Mouse (Mus musculus) megakaryocyte, embryonic 14.5 days (primary cell): ENCODE results near the gene Gfi1. TPM values are rescaled to one million over a fixed set of nuclear protein-coding genes. Genes with fewer than 3 reads are reported as not detected.

ENCODE experiments used
- H3K27me3 ChIP-seq: replicated peaks from 2 replicates; pipeline ENCODE3; 2012; ENCODE audit warnings: inconsistent platforms
- H3K36me3 ChIP-seq: replicated peaks from 2 replicates; pipeline ENCODE3; 2012; ENCODE audit warnings: low read length, inconsistent platforms, mixed read lengths
- H3K4me1 ChIP-seq: 2 replicates; pipeline ENCODE4 v1.6.1; 2012; ENCODE audit warnings: inconsistent platforms
- H3K4me3 ChIP-seq: replicated peaks from 2 replicates; pipeline ENCODE3; 2012; ENCODE audit warnings: moderate library complexity, mild to moderate bottlenecking, inconsistent platforms
- H3K9me3 ChIP-seq: 2 replicates; pipeline ENCODE4 v1.6.1; 2012; ENCODE audit warnings: inconsistent platforms
- FLI1 ChIP-seq: IDR thresholded peaks from 2 replicates; pipeline ENCODE4 v1.6.1; 2012; ENCODE audit warnings: low read length, inconsistent platforms, mixed read lengths
- GATA1 ChIP-seq: IDR thresholded peaks from 3 replicates; pipeline ENCODE4 v1.6.1; 2012; ENCODE audit warnings: mixed read lengths, low read length, inconsistent platforms, borderline replicate concordance
- polyA plus RNA-seq: library from polyadenylated mRNA; stranded (reverse); fragments of >175 nt; gene quantifications from 2 replicates; pipeline ENCODE4 v1.2.3, GENCODE M21; 2012; ENCODE audit warnings: low replicate concordance; ENCODE audit not compliant: insufficient read depth

Gfi1 gene
- polyA plus RNA-seq: 2.7 TPM in 1 of 2 replicates, not detected in the other

- Histone ChIP-seq H3K4me1 (peaks cover 51% of the 10 kb centered on the region), H3K4me3 (peak within 1 kb of the TSS; percentile 76), H3K9me3 (peaks cover 9% of the 10 kb centered on the region; the same call in 1 of the 2 replicates), H3K27me3 (peaks cover 85% of the 10 kb centered on the region), H3K36me3 (no peaks in the 10 kb centered on the region)
- TF ChIP-seq FLI1 (no peak), GATA1 (no peak)
These were observed at the start of gene Gfi1 for GRCm38 (mm10) chr5:107725435-107726261. Gene Gfi1, minus strand, starts transcription at chr5:107726036.

- peaks cover 8% of the 10 kb centered on the region for H3K9me3 ChIP-seq
- H3K27me3 ChIP-seq: peaks cover 40% of the 10 kb centered on the region
- H3K4me1 ChIP-seq: peaks cover 6% of the 10 kb centered on the region
- no peaks in the 10 kb centered on the region for H3K36me3 ChIP-seq
- TF ChIP-seq FLI1: no peak
- no peak for TF ChIP-seq GATA1
- no peak overlapping the region for H3K4me3 ChIP-seq
These were observed 46.2 kb upstream of the Gfi1 start for GRCm38 (mm10) chr5:107772049-107772448.

- TF ChIP-seq FLI1 (no peak), GATA1 (no peak)
- H3K9me3 ChIP-seq: peaks cover 10% of the 10 kb centered on the region
- no peak overlapping the region for H3K4me3 ChIP-seq
- peaks cover 9% of the 10 kb centered on the region for H3K4me1 ChIP-seq
- peaks cover 40% of the 10 kb centered on the region for H3K27me3 ChIP-seq
- no peaks in the 10 kb centered on the region for H3K36me3 ChIP-seq
These were observed 42.4 kb upstream of the Gfi1 start for GRCm38 (mm10) chr5:107768224-107768623.

- peaks cover 15% of the 10 kb centered on the region for H3K9me3 ChIP-seq
- H3K27me3 ChIP-seq: peaks cover 30% of the 10 kb centered on the region
- TF ChIP-seq GATA1 (no peak), FLI1 (no peak)
- H3K36me3 ChIP-seq: no peaks in the 10 kb centered on the region
- H3K4me1 ChIP-seq: peaks cover 2% of the 10 kb centered on the region; the same call in 1 of the 2 replicates
- no peak overlapping the region for H3K4me3 ChIP-seq
These were observed 40.1 kb upstream of the Gfi1 start for GRCm38 (mm10) chr5:107765946-107766345.

GRCm38 (mm10) chr5:107764486-107764885 is 38.6 kb upstream of the Gfi1 start:
- TF ChIP-seq GATA1 (no peak), FLI1 (no peak)
- H3K27me3 ChIP-seq: peaks cover 29% of the 10 kb centered on the region
- peaks cover 20% of the 10 kb centered on the region for H3K9me3 ChIP-seq
- H3K4me1 ChIP-seq: peaks cover 7% of the 10 kb centered on the region
- no peaks in the 10 kb centered on the region for H3K36me3 ChIP-seq
- no peak overlapping the region for H3K4me3 ChIP-seq

- Histone ChIP-seq H3K4me3 (no peak overlapping the region), H3K4me1 (peaks cover 13% of the 10 kb centered on the region), H3K27me3 (peaks cover 31% of the 10 kb centered on the region), H3K9me3 (peaks cover 20% of the 10 kb centered on the region), H3K36me3 (no peaks in the 10 kb centered on the region)
- no peak for TF ChIP-seq GATA1
- no peak for TF ChIP-seq FLI1
These were observed 37.8 kb upstream of the Gfi1 start for GRCm38 (mm10) chr5:107763674-107764073.

GRCm38 (mm10) chr5:107759121-107759520 is 33.3 kb upstream of the Gfi1 start:
- Histone ChIP-seq H3K9me3 (peaks cover 10% of the 10 kb centered on the region), H3K36me3 (no peaks in the 10 kb centered on the region), H3K4me3 (peak overlapping the region; percentile 62), H3K27me3 (peaks cover 35% of the 10 kb centered on the region), H3K4me1 (peaks cover 11% of the 10 kb centered on the region)
- peak; percentile 64; the same call in 1 of the 3 replicates for TF ChIP-seq GATA1
- no peak for TF ChIP-seq FLI1

GRCm38 (mm10) chr5:107756072-107756471 is 30.2 kb upstream of the Gfi1 start:
- Histone ChIP-seq H3K4me3 (no peak overlapping the region), H3K9me3 (peaks cover 9% of the 10 kb centered on the region), H3K4me1 (peaks cover 11% of the 10 kb centered on the region), H3K36me3 (no peaks in the 10 kb centered on the region), H3K27me3 (peaks cover 51% of the 10 kb centered on the region)
- TF ChIP-seq GATA1 (no peak), FLI1 (no peak)

GRCm38 (mm10) chr5:107754740-107755139 is 28.9 kb upstream of the Gfi1 start:
- no peaks in the 10 kb centered on the region for H3K36me3 ChIP-seq
- TF ChIP-seq GATA1 (no peak), FLI1 (no peak)
- H3K4me1 ChIP-seq: peaks cover 12% of the 10 kb centered on the region
- H3K27me3 ChIP-seq: peaks cover 52% of the 10 kb centered on the region
- no peak overlapping the region for H3K4me3 ChIP-seq
- H3K9me3 ChIP-seq: peaks cover 6% of the 10 kb centered on the region

- H3K4me1 ChIP-seq: peaks cover 12% of the 10 kb centered on the region; the same call in 1 of the 2 replicates
- no peaks in the 10 kb centered on the region for H3K36me3 ChIP-seq
- no peak for TF ChIP-seq FLI1
- no peak for TF ChIP-seq GATA1
- no peak overlapping the region for H3K4me3 ChIP-seq
- peaks cover 4% of the 10 kb centered on the region; the same call in 1 of the 2 replicates for H3K9me3 ChIP-seq
- peaks cover 48% of the 10 kb centered on the region for H3K27me3 ChIP-seq
These were observed 27.8 kb upstream of the Gfi1 start for GRCm38 (mm10) chr5:107753656-107754055.
